Mouse (Mus musculus): Measurements from ENCODE around the gene Kctd3. TPM values are rescaled to one million over a fixed set of nuclear protein-coding genes. Genes with fewer than 3 reads are reported as not detected.
"Not testable (repeated sequence)": the region's sequence is repeated elsewhere in the genome, so short reads cannot be mapped to it uniquely, and the experiment has no call there.

Kctd3 gene
- total and polyA plus RNA-seq, 2 experiments from 2014 or later, result 48.7 to 79.6 TPM

DNA sequence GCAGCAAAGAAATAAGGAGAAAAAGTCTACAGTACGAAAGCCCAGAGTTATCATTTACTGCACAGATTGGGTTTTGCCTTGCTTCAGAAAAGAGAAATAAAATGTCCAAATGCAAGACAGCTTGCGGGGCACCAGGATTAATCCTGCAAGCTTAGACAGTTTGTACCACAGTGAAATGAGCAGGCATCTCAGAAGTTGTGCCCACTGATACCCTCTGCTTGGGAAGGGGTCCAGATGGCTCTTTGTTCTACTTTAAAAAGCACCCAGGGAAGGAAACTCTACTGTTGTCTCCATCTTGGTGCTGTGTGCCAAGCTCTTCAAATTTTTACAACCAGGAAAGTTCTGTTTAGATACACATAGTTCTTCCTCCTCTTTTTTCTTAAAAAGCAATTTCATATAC, 40.7 kb upstream of the Kctd3 start:
- H3K4me2 ChIP-seq (ENCODE audit: low read depth), result no peak overlapping the region
- DNase-seq (peak; percentile 50), ATAC-seq (peak; percentile 53; the same call in 1 of the 2 replicates)
- 0 out of 2 replicates have a peak, but pooled peaks cover 3% of the 10 kb centered on the region for H3K4me1 ChIP-seq (ENCODE audit: insufficient read depth)
- no peak overlapping the region for H3K9ac ChIP-seq
- no peaks in the 10 kb centered on the region for H3K9me3 ChIP-seq (ENCODE audit: low read length)
- H3K27me3 ChIP-seq (ENCODE audit: insufficient read depth, low read length), result no peaks in the 10 kb centered on the region
- H3K36me3 ChIP-seq (ENCODE audit: insufficient read depth), result no peaks in the 10 kb centered on the region
- H3K4me3 ChIP-seq (ENCODE audit: low read depth, low read length), result no peak overlapping the region
- WGBS, result 63% methylated on average over 2 of the region's 2 CpGs
- 0 out of 2 replicates have a peak overlapping the region, but pooled peaks have one; percentile 15 for H3K27ac ChIP-seq (ENCODE audit: low read depth, low read length)
- no peak for TF ChIP-seq CTCF (IDR thresholded peaks at IDR 0.05; ENCODE audit: low read depth)

- H3K9me3 ChIP-seq (ENCODE audit: low read length), result no peaks in the 10 kb centered on the region
- H3K27ac ChIP-seq (ENCODE audit: low read depth, low read length), result peak overlapping the region; percentile 15; the same call in 1 of the 2 replicates
- WGBS, result 54% methylated on average over 3 of the region's 3 CpGs
- no peak for ATAC-seq
- H3K36me3 ChIP-seq (ENCODE audit: insufficient read depth), result no peaks in the 10 kb centered on the region
- no peak overlapping the region for H3K9ac ChIP-seq
- no peaks in the 10 kb centered on the region for H3K27me3 ChIP-seq (ENCODE audit: insufficient read depth, low read length)
- H3K4me3 ChIP-seq (ENCODE audit: low read depth, low read length), result no peak overlapping the region
- no peak overlapping the region for H3K4me2 ChIP-seq (ENCODE audit: low read depth)
- DNase-seq, result no peak
- TF ChIP-seq CTCF (IDR thresholded peaks at IDR 0.05; ENCODE audit: low read depth), result no peak
- 0 out of 2 replicates have a peak, but pooled peaks cover 3% of the 10 kb centered on the region for H3K4me1 ChIP-seq (ENCODE audit: insufficient read depth)
Measured at GRCm38 (mm10) chr1:189047918-189048317, 40.3 kb upstream of the Kctd3 start.

DNA sequence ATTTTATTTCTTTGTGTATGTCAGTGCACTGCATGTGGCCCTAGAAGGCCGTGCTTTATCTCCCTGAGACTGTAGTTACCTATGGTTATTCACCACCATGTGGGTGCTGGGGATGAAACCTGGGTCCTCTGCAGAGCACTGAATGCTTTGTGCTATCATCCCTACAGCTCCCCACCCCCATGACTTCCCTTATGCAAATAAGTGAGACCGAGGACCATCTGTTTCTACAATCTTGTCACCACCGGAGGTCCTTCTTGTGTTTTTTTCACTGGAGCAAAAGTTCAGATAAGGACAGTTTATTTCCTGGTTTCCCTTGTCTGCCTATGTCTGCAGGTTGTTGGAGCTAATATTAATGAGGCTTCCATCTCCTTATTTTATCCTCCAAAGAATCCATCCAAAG, 39.2 kb upstream of the Kctd3 start:
- Histone ChIP-seq H3K4me3 (ENCODE audit: low read depth, low read length) (no peak overlapping the region), H3K27ac (ENCODE audit: low read depth, low read length) (no peak overlapping the region), H3K4me1 (ENCODE audit: insufficient read depth) (0 out of 2 replicates have a peak, but pooled peaks cover 3% of the 10 kb centered on the region), H3K4me2 (ENCODE audit: low read depth) (no peak overlapping the region), H3K9me3 (ENCODE audit: low read length) (no peaks in the 10 kb centered on the region), H3K36me3 (ENCODE audit: insufficient read depth) (no peaks in the 10 kb centered on the region), H3K27me3 (ENCODE audit: insufficient read depth, low read length) (no peaks in the 10 kb centered on the region), H3K9ac (no peak overlapping the region)
- no peak for TF ChIP-seq CTCF (IDR thresholded peaks at IDR 0.05; ENCODE audit: low read depth)
- WGBS, result 80% methylated on average over 3 of the region's 3 CpGs
- no peak for DNase-seq
- ATAC-seq, result no peak

- no peak overlapping the region for H3K9ac ChIP-seq
- H3K4me1 ChIP-seq (ENCODE audit: insufficient read depth), result 0 out of 2 replicates have a peak, but pooled peaks cover 3% of the 10 kb centered on the region
- no peaks in the 10 kb centered on the region for H3K36me3 ChIP-seq (ENCODE audit: insufficient read depth)
- H3K9me3 ChIP-seq (ENCODE audit: low read length), result no peaks in the 10 kb centered on the region
- no peak for TF ChIP-seq CTCF (IDR thresholded peaks at IDR 0.05; ENCODE audit: low read depth)
- no peak overlapping the region for H3K27ac ChIP-seq (ENCODE audit: low read depth, low read length)
- ATAC-seq (peak; percentile 54; the same call in 1 of the 2 replicates), DNase-seq (peak; percentile 49)
- H3K27me3 ChIP-seq (ENCODE audit: insufficient read depth, low read length), result no peaks in the 10 kb centered on the region
- H3K4me2 ChIP-seq (ENCODE audit: low read depth), result no peak overlapping the region
- H3K4me3 ChIP-seq (ENCODE audit: low read depth, low read length), result no peak overlapping the region
- WGBS, result 54% methylated on average over 3 of the region's 3 CpGs
Measured at GRCm38 (mm10) chr1:189046301-189046700, 38.7 kb upstream of the Kctd3 start.

GRCm38 (mm10) chr1:189041261-189041660, 33.6 kb upstream of the Kctd3 start:
- H3K4me2 ChIP-seq (ENCODE audit: low read depth), result no peak overlapping the region
- no peak for DNase-seq
- no peaks in the 10 kb centered on the region for H3K4me1 ChIP-seq (ENCODE audit: insufficient read depth)
- no peaks in the 10 kb centered on the region for H3K9me3 ChIP-seq (ENCODE audit: low read length)
- no peaks in the 10 kb centered on the region for H3K36me3 ChIP-seq (ENCODE audit: insufficient read depth)
- no peak for ATAC-seq
- no peak for TF ChIP-seq CTCF (IDR thresholded peaks at IDR 0.05; ENCODE audit: low read depth)
- H3K27me3 ChIP-seq (ENCODE audit: insufficient read depth, low read length), result no peaks in the 10 kb centered on the region
- WGBS, result 87% methylated on average over 12 of the region's 12 CpGs
- H3K27ac ChIP-seq (ENCODE audit: low read depth, low read length), result no peak overlapping the region
- H3K4me3 ChIP-seq (ENCODE audit: low read depth, low read length), result no peak overlapping the region
- no peak overlapping the region for H3K9ac ChIP-seq

- no peak for DNase-seq
- 90% methylated on average over 5 of the region's 5 CpGs for WGBS
- H3K4me3 ChIP-seq (ENCODE audit: low read depth, low read length), result no peak overlapping the region
- H3K4me2 ChIP-seq (ENCODE audit: low read depth), result no peak overlapping the region
- no peak for TF ChIP-seq CTCF (IDR thresholded peaks at IDR 0.05; ENCODE audit: low read depth)
- no peak for ATAC-seq
- no peak overlapping the region for H3K9ac ChIP-seq
- H3K36me3 ChIP-seq (ENCODE audit: insufficient read depth), result no peaks in the 10 kb centered on the region
- no peaks in the 10 kb centered on the region for H3K4me1 ChIP-seq (ENCODE audit: insufficient read depth)
- no peak overlapping the region for H3K27ac ChIP-seq (ENCODE audit: low read depth, low read length)
- no peaks in the 10 kb centered on the region for H3K9me3 ChIP-seq (ENCODE audit: low read length)
- H3K27me3 ChIP-seq (ENCODE audit: insufficient read depth, low read length), result no peaks in the 10 kb centered on the region
Measured at GRCm38 (mm10) chr1:189039348-189039747, 31.7 kb upstream of the Kctd3 start.

DNA sequence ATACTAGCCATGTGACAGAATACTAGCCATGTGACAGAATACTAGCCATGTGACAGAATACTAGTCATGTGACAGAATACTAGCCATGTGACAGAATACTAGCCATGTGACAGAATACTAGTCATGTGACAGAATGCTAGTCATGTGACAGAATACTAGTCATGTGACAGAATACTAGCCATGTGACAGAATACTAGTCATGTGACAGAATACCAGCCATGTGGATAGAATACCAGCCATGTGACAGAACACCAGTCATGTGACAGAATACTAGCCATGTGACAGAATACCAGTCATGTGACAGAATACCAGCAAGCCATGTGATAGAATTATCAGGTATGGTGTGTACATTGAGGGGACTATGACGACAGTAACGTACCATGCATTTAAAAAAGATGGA, 25.2 kb upstream of the Kctd3 start:
- H3K4me3 ChIP-seq (ENCODE audit: low read depth, low read length); ATAC-seq; H3K36me3 ChIP-seq (ENCODE audit: insufficient read depth); H3K27me3 ChIP-seq (ENCODE audit: insufficient read depth, low read length); H3K4me2 ChIP-seq (ENCODE audit: low read depth); H3K4me1 ChIP-seq (ENCODE audit: insufficient read depth); H3K9me3 ChIP-seq (ENCODE audit: low read length); H3K27ac ChIP-seq (ENCODE audit: low read depth, low read length); H3K9ac ChIP-seq; DNase-seq: not testable (repeated sequence)
- 98% methylated on average over 2 of the region's 2 CpGs for WGBS

Data from forebrain, postnatal 0 days (tissue).